Mouse (Mus musculus): ENCODE results near the gene Slc43a2. TPM values are rescaled to one million over a fixed set of nuclear protein-coding genes. Genes with fewer than 3 reads are reported as not detected.
"Not testable (repeated sequence)": the region's sequence is repeated elsewhere in the genome, so short reads cannot be mapped to it uniquely, and the experiment has no call there.

Gene Slc43a2
- total RNA-seq, 2 experiments from 2014 or later: 8.9 to 10.5 TPM

GRCm38 (mm10) chr11:75572854-75573650, 41.6 kb downstream of the Slc43a2 start:
- DNase-seq: peak; percentile 96

- no peak for DNase-seq
Observed at GRCm38 (mm10) chr11:75574378-75575123, 43.1 kb downstream of the Slc43a2 start.

- DNase-seq: no peak
Observed at GRCm38 (mm10) chr11:75575560-75576123, 44.1 kb downstream of the Slc43a2 start.

GRCm38 (mm10) chr11:75578609-75579008, 47.1 kb downstream of the Slc43a2 start:
- DNase-seq: no peak

- no peak for DNase-seq
Observed at GRCm38 (mm10) chr11:75581495-75582149, 50.1 kb downstream of the Slc43a2 start.

- DNase-seq: no peak
Observed at GRCm38 (mm10) chr11:75583521-75583920, 52.0 kb downstream of the Slc43a2 start.

GRCm38 (mm10) chr11:75585061-75585460, 53.6 kb downstream of the Slc43a2 start:
- no peak for DNase-seq

- no peak for DNase-seq
Observed at GRCm38 (mm10) chr11:75585978-75586377, 54.5 kb downstream of the Slc43a2 start.

- no peak for DNase-seq
Observed at GRCm38 (mm10) chr11:75586963-75587362, 55.5 kb downstream of the Slc43a2 start.

- DNase-seq: peak; percentile 97
Observed at GRCm38 (mm10) chr11:75587493-75588284, 56.2 kb downstream of the Slc43a2 start, which contains the start of gene Pitpna. Gene Pitpna, plus strand, starts transcription at chr11:75588097.

- peak; percentile 75 for DNase-seq
Observed at GRCm38 (mm10) chr11:75588285-75588941, 56.9 kb downstream of the Slc43a2 start.

- no peak for DNase-seq
Observed at GRCm38 (mm10) chr11:75592612-75593011, 61.1 kb downstream of the Slc43a2 start.

- no peak for DNase-seq
Observed at GRCm38 (mm10) chr11:75594431-75594830, 62.9 kb downstream of the Slc43a2 start.

- no peak for DNase-seq
Observed at GRCm38 (mm10) chr11:75595404-75595803, 63.9 kb downstream of the Slc43a2 start.

- DNase-seq: no peak
Observed at GRCm38 (mm10) chr11:75595816-75596215, 64.3 kb downstream of the Slc43a2 start.

GRCm38 (mm10) chr11:75596726-75597255, 65.3 kb downstream of the Slc43a2 start:
- DNase-seq: peak; percentile 68

GRCm38 (mm10) chr11:75598004-75598403, 66.5 kb downstream of the Slc43a2 start:
- DNase-seq: no peak

- not testable (repeated sequence) for DNase-seq
Observed at GRCm38 (mm10) chr11:75599802-75600201, 68.3 kb downstream of the Slc43a2 start.

GRCm38 (mm10) chr11:75604826-75605225, 73.3 kb downstream of the Slc43a2 start:
- no peak for DNase-seq

GRCm38 (mm10) chr11:75605318-75605717, 73.8 kb downstream of the Slc43a2 start:
- DNase-seq: no peak

GRCm38 (mm10) chr11:75608776-75609175, 77.3 kb downstream of the Slc43a2 start:
- DNase-seq: no peak

Measured in heart, postnatal 4 days (tissue).